Mouse (Mus musculus) urinary bladder, postnatal 10 days (tissue): ENCODE data around the gene Hip1r.
A peak's percentile ranks its signal among the peaks of the same experiment; 100 is the strongest.

ENCODE experiments used
- DNase-seq: peaks from one replicate; pipeline ENCODE4 v3.0.0; 2022; ENCODE audit warnings: low spot score

Gene Hip1r

GRCm38 (mm10) chr5:123974179-123974485 lies 704 bp downstream of the Hip1r start:
- DNase-seq: no peak

GRCm38 (mm10) chr5:123974616-123975111 lies 1.2 kb downstream of the Hip1r start:
- no peak for DNase-seq

- no peak for DNase-seq
Observed at GRCm38 (mm10) chr5:123975668-123976180, 2.3 kb downstream of the Hip1r start.

GRCm38 (mm10) chr5:123977231-123977630 lies 3.8 kb downstream of the Hip1r start:
- no peak for DNase-seq

- DNase-seq: no peak
Observed at GRCm38 (mm10) chr5:123978131-123978530, 4.7 kb downstream of the Hip1r start.

- no peak for DNase-seq
Observed at GRCm38 (mm10) chr5:123979221-123979979, 6.0 kb downstream of the Hip1r start.

GRCm38 (mm10) chr5:123979980-123980369 lies 6.5 kb downstream of the Hip1r start:
- DNase-seq: no peak

- no peak for DNase-seq
Observed at GRCm38 (mm10) chr5:123980521-123981249, 7.3 kb downstream of the Hip1r start.

- no peak for DNase-seq
Observed at GRCm38 (mm10) chr5:123981250-123981554, 7.8 kb downstream of the Hip1r start.

GRCm38 (mm10) chr5:123982838-123983237 lies 9.4 kb downstream of the Hip1r start:
- DNase-seq: no peak

- no peak for DNase-seq
Observed at GRCm38 (mm10) chr5:123985434-123985833, 12.0 kb downstream of the Hip1r start.

GRCm38 (mm10) chr5:123986925-123987324 lies 13.5 kb downstream of the Hip1r start:
- no peak for DNase-seq

- no peak for DNase-seq
Observed at GRCm38 (mm10) chr5:123987511-123987910, 14.1 kb downstream of the Hip1r start.

GRCm38 (mm10) chr5:123989941-123990885 lies 16.8 kb downstream of the Hip1r start:
- DNase-seq: no peak

- no peak for DNase-seq
Observed at GRCm38 (mm10) chr5:123991321-123991720, 17.9 kb downstream of the Hip1r start.

- DNase-seq: no peak
Observed at GRCm38 (mm10) chr5:123992193-123992637, 18.8 kb downstream of the Hip1r start.

- peak; percentile 75 for DNase-seq
Observed at GRCm38 (mm10) chr5:123992794-123993193, 19.4 kb downstream of the Hip1r start.

- no peak for DNase-seq
Observed at GRCm38 (mm10) chr5:123993263-123994036, 20.0 kb downstream of the Hip1r start.

- DNase-seq: no peak
Observed at GRCm38 (mm10) chr5:123994468-123994867, 21.0 kb downstream of the Hip1r start.

GRCm38 (mm10) chr5:123995388-123995787 lies 22.0 kb downstream of the Hip1r start:
- DNase-seq: no peak

- DNase-seq: no peak
Observed at GRCm38 (mm10) chr5:123996194-123996593, 22.8 kb downstream of the Hip1r start.
